Mouse (Mus musculus) embryonic fibroblast, embryonic 13.5 days (primary cell): Measurements from ENCODE around the gene Bex4. TPM values are rescaled to one million over a fixed set of nuclear protein-coding genes. Genes with fewer than 3 reads are reported as not detected.
"Not testable (repeated sequence)": the region's sequence is repeated elsewhere in the genome, so short reads cannot be mapped to it uniquely, and the experiment has no call there.

Experiments
- H3K27ac ChIP-seq: 2 replicates; pipeline ENCODE4 v1.5.1; 2012; ENCODE audit warnings: low read length, control low read depth, inconsistent platforms; ENCODE audit not compliant: insufficient read depth
- H3K4me1 ChIP-seq: 2 replicates; pipeline ENCODE4 v1.6.1; 2011; ENCODE audit warnings: low read length; ENCODE audit not compliant: control insufficient read depth, insufficient read depth
- H3K4me3 ChIP-seq: 2 replicates; pipeline ENCODE4 v1.5.1; 2011; ENCODE audit warnings: mild to moderate bottlenecking, control low read depth, low read length; ENCODE audit not compliant: insufficient read depth
- CTCF ChIP-seq: IDR thresholded peaks from 2 replicates; pipeline ENCODE4 v1.5.1; 2011; ENCODE audit warnings: mild to moderate bottlenecking, control low read depth, low read length, moderate library complexity, borderline replicate concordance; ENCODE audit not compliant: insufficient read depth
- POLR2A ChIP-seq: IDR thresholded peaks from 2 replicates; pipeline ENCODE4 v1.6.1; 2011; ENCODE audit warnings: low read depth, mild to moderate bottlenecking, control low read depth, low read length, moderate library complexity
- polyA plus RNA-seq: library from polyadenylated mRNA; stranded (reverse); fragments of >200 nt; gene quantifications from 2 replicates; pipeline ENCODE4 v1.2.4, GENCODE M21; 2011; ENCODE audit warnings: low read depth; ENCODE audit not compliant: missing spikeins, insufficient read length

Gene Bex4
- 0.80 TPM in 1 of 2 replicates, not detected in the other for polyA plus RNA-seq

- not testable (repeated sequence) for H3K27ac ChIP-seq, H3K4me3 ChIP-seq, H3K4me1 ChIP-seq
Observed at GRCm38 (mm10) chrX:136138827-136139639, at the start of gene Bex4. Gene Bex4, plus strand, starts transcription at chrX:136138996.

- TF ChIP-seq POLR2A (no peak), CTCF (no peak)
- Histone ChIP-seq H3K4me1 (no peaks in the 10 kb centered on the region), H3K27ac (no peak overlapping the region), H3K4me3 (no peak overlapping the region)
Observed at GRCm38 (mm10) chrX:136092497-136093279, 46.1 kb upstream of the Bex4 start.

- no peak overlapping the region for H3K4me3 ChIP-seq
- TF ChIP-seq POLR2A (no peak), CTCF (no peak)
- H3K27ac ChIP-seq = no peak overlapping the region
- H3K4me1 ChIP-seq = no peaks in the 10 kb centered on the region
Observed at GRCm38 (mm10) chrX:136094421-136094820, 44.4 kb upstream of the Bex4 start.

GRCm38 (mm10) chrX:136104046-136104723, 34.6 kb upstream of the Bex4 start:
- no peak overlapping the region for H3K27ac ChIP-seq
- no peak overlapping the region for H3K4me3 ChIP-seq
- H3K4me1 ChIP-seq = no peaks in the 10 kb centered on the region
- TF ChIP-seq POLR2A = no peak
- TF ChIP-seq CTCF = no peak

GRCm38 (mm10) chrX:136104724-136105088, 34.1 kb upstream of the Bex4 start:
- Histone ChIP-seq H3K4me3 (no peak overlapping the region), H3K27ac (no peak overlapping the region), H3K4me1 (no peaks in the 10 kb centered on the region)
- no peak for TF ChIP-seq POLR2A
- no peak for TF ChIP-seq CTCF

- Histone ChIP-seq H3K4me1 (no peaks in the 10 kb centered on the region), H3K4me3 (no peak overlapping the region), H3K27ac (no peak overlapping the region)
- no peak for TF ChIP-seq CTCF
- no peak for TF ChIP-seq POLR2A
Observed at GRCm38 (mm10) chrX:136107942-136108341, 30.9 kb upstream of the Bex4 start.

- H3K27ac ChIP-seq = no peak overlapping the region
- TF ChIP-seq POLR2A = no peak
- TF ChIP-seq CTCF = no peak
- no peaks in the 10 kb centered on the region for H3K4me1 ChIP-seq
- H3K4me3 ChIP-seq = no peak overlapping the region
Observed at GRCm38 (mm10) chrX:136115015-136115414, 23.8 kb upstream of the Bex4 start.

GRCm38 (mm10) chrX:136115419-136115961, 23.3 kb upstream of the Bex4 start:
- TF ChIP-seq POLR2A = peak; percentile 17; the same call in 1 of the 2 replicates
- TF ChIP-seq CTCF = no peak
- Histone ChIP-seq H3K4me1 (no peaks in the 10 kb centered on the region), H3K27ac (no peak overlapping the region), H3K4me3 (peak overlapping the region; percentile 17; the same call in 1 of the 2 replicates)

GRCm38 (mm10) chrX:136127038-136127743, 11.6 kb upstream of the Bex4 start:
- Histone ChIP-seq H3K27ac (no peak overlapping the region), H3K4me1 (no peaks in the 10 kb centered on the region), H3K4me3 (no peak overlapping the region)
- TF ChIP-seq POLR2A (no peak), CTCF (no peak)
